Mouse (Mus musculus) T-helper 17 cell (primary cell): ENCODE results near the gene Ntn5.

Experiments
- in situ Hi-C, 2 experiments: fragments of 300-600 bp; cut with MboI, MseI; formaldehyde crosslinking; loops; 1 replicate in 1 of 2; 2 replicates in 1 of 2; pipeline ENCODE4 v1.15.1; 2025; ENCODE audit warnings: high pct_unique_total_duplicates in 2 of 2

Ntn5 gene

GRCm38 (mm10) chr7:45683396-45684050 is at the start of gene Ntn5:
TSS of gene Ntn5 (plus strand) at chr7:45684022.
- in situ Hi-C loops = no loop called here

- in situ Hi-C loops = loop anchor here in 1 of 2 experiments (25.0 kb wide), 1 partner anchor 1002 kb away; the partner anchor contains the start of gene Sergef
Measured at GRCm38 (mm10) chr7:45634946-45635681, 48.7 kb upstream of the Ntn5 start.

GRCm38 (mm10) chr7:45635711-45636688 is 47.8 kb upstream of the Ntn5 start:
- in situ Hi-C loops = loop anchor here in 1 of 2 experiments (25.0 kb wide), 1 partner anchor 1001 kb away; the partner anchor contains the start of gene Sergef

- in situ Hi-C loops = loop anchor here in 1 of 2 experiments (25.0 kb wide), 1 partner anchor 1000 kb away; the partner anchor contains the start of gene Sergef
Measured at GRCm38 (mm10) chr7:45637710-45638109, 46.1 kb upstream of the Ntn5 start.

GRCm38 (mm10) chr7:45638623-45639401 is 45.0 kb upstream of the Ntn5 start:
- in situ Hi-C loops = loop anchor here in 1 of 2 experiments (25.0 kb wide), 1 partner anchor 998 kb away; the partner anchor contains the start of gene Sergef

GRCm38 (mm10) chr7:45639561-45640027 is 44.2 kb upstream of the Ntn5 start, which contains the start of gene Mamstr:
TSS of gene Mamstr (plus strand) at chr7:45639977.
- in situ Hi-C loops = loop anchor here in 1 of 2 experiments (25.0 kb wide), 1 partner anchor 998 kb away; the partner anchor contains the start of gene Sergef

- in situ Hi-C loops = loop anchor here in 1 of 2 experiments (25.0 kb wide), 1 partner anchor 997 kb away; the partner anchor contains the start of gene Sergef
Measured at GRCm38 (mm10) chr7:45640191-45640957, 43.4 kb upstream of the Ntn5 start.

GRCm38 (mm10) chr7:45641391-45642040 is 42.3 kb upstream of the Ntn5 start:
- in situ Hi-C loops = loop anchor here in 1 of 2 experiments (25.0 kb wide), 1 partner anchor 996 kb away; the partner anchor contains the start of gene Sergef

- in situ Hi-C loops = loop anchor here in 1 of 2 experiments (25.0 kb wide), 1 partner anchor 995 kb away; the partner anchor contains the start of gene Sergef
Measured at GRCm38 (mm10) chr7:45642083-45642482, 41.7 kb upstream of the Ntn5 start.

GRCm38 (mm10) chr7:45642503-45643255 is 41.1 kb upstream of the Ntn5 start:
- in situ Hi-C loops = loop anchor here in 1 of 2 experiments (25.0 kb wide), 1 partner anchor 995 kb away; the partner anchor contains the start of gene Sergef

- in situ Hi-C loops = loop anchor here in 1 of 2 experiments (25.0 kb wide), 1 partner anchor 994 kb away; the partner anchor contains the start of gene Sergef
Measured at GRCm38 (mm10) chr7:45643441-45644178, 40.2 kb upstream of the Ntn5 start.

GRCm38 (mm10) chr7:45644183-45644582 is 39.6 kb upstream of the Ntn5 start:
- in situ Hi-C loops = loop anchor here in 1 of 2 experiments (25.0 kb wide), 1 partner anchor 993 kb away; the partner anchor contains the start of gene Sergef

- in situ Hi-C loops = loop anchor here in 1 of 2 experiments (25.0 kb wide), 1 partner anchor 992 kb away; the partner anchor contains the start of gene Sergef
Measured at GRCm38 (mm10) chr7:45644872-45645590, 38.8 kb upstream of the Ntn5 start.

- in situ Hi-C loops = loop anchor here in 1 of 2 experiments (25.0 kb wide), 1 partner anchor 992 kb away; the partner anchor contains the start of gene Sergef
Measured at GRCm38 (mm10) chr7:45645591-45645971, 38.2 kb upstream of the Ntn5 start.

GRCm38 (mm10) chr7:45646671-45647070 is 37.2 kb upstream of the Ntn5 start:
- in situ Hi-C loops = loop anchor here in 1 of 2 experiments (25.0 kb wide), 1 partner anchor 991 kb away; the partner anchor contains the start of gene Sergef

GRCm38 (mm10) chr7:45649351-45649750 is 34.5 kb upstream of the Ntn5 start:
- in situ Hi-C loops = loop anchor here in 1 of 2 experiments (25.0 kb wide), 1 partner anchor 988 kb away; the partner anchor contains the start of gene Sergef
